Mouse (Mus musculus) urinary bladder, postnatal 36 days (tissue): ENCODE results near the gene Uncx.
A peak's percentile ranks its signal among the peaks of the same experiment; 100 is the strongest.

Source experiments
- DNase-seq, 2 experiments: peaks; one replicate each; pipeline ENCODE4 v3.0.0; 2022; ENCODE audit warnings: low spot score in 2 of 2, mixed read lengths in 1 of 2

The Uncx gene

GRCm38 (mm10) chr5:139543214-139543613 lies at the start of gene Uncx:
Gene Uncx, plus strand, starts transcription at chr5:139543494.
- no peak for DNase-seq

- DNase-seq: no peak
Observed at GRCm38 (mm10) chr5:139493690-139494089, 49.6 kb upstream of the Uncx start.

- no peak for DNase-seq
Observed at GRCm38 (mm10) chr5:139495019-139495669, 48.1 kb upstream of the Uncx start.

- no peak for DNase-seq
Observed at GRCm38 (mm10) chr5:139496939-139497338, 46.4 kb upstream of the Uncx start.

GRCm38 (mm10) chr5:139498791-139499190 lies 44.5 kb upstream of the Uncx start:
- DNase-seq: no peak

- no peak for DNase-seq
Observed at GRCm38 (mm10) chr5:139502281-139502680, 41.0 kb upstream of the Uncx start.

GRCm38 (mm10) chr5:139505073-139505606 lies 38.2 kb upstream of the Uncx start:
- peak; percentile 72 to 81 for DNase-seq

GRCm38 (mm10) chr5:139506207-139506606 lies 37.1 kb upstream of the Uncx start:
- DNase-seq: no peak

- DNase-seq: peak; percentile 15 to 44
Observed at GRCm38 (mm10) chr5:139510682-139511366, 32.5 kb upstream of the Uncx start.

- no peak for DNase-seq
Observed at GRCm38 (mm10) chr5:139512201-139512600, 31.1 kb upstream of the Uncx start.

GRCm38 (mm10) chr5:139516281-139516680 lies 27.0 kb upstream of the Uncx start:
- no peak for DNase-seq

- DNase-seq: no peak
Observed at GRCm38 (mm10) chr5:139520069-139520834, 23.0 kb upstream of the Uncx start.

- no peak for DNase-seq
Observed at GRCm38 (mm10) chr5:139521987-139522386, 21.3 kb upstream of the Uncx start.

- no peak for DNase-seq
Observed at GRCm38 (mm10) chr5:139528851-139529250, 14.4 kb upstream of the Uncx start.

- no peak for DNase-seq
Observed at GRCm38 (mm10) chr5:139535386-139535919, 7.8 kb upstream of the Uncx start.

- DNase-seq: peak; percentile 70 to 73
Observed at GRCm38 (mm10) chr5:139536211-139536910, 6.9 kb upstream of the Uncx start.

GRCm38 (mm10) chr5:139536911-139537738 lies 6.2 kb upstream of the Uncx start:
- no peak for DNase-seq

GRCm38 (mm10) chr5:139537739-139538135 lies 5.6 kb upstream of the Uncx start:
- DNase-seq: no peak

GRCm38 (mm10) chr5:139541151-139542042 lies 1.9 kb upstream of the Uncx start:
- DNase-seq: no peak

- DNase-seq: no peak
Observed at GRCm38 (mm10) chr5:139542043-139542365, 1.3 kb upstream of the Uncx start.
